Mouse (Mus musculus) ES-E14 (cell line): ENCODE results near the gene A430005L14Rik. TPM values are rescaled to one million over a fixed set of nuclear protein-coding genes. Genes with fewer than 3 reads are reported as not detected.

Experiments
- DNase-seq: peaks from one replicate; pipeline ENCODE4 v3.0.0-alpha.2; 2013; ENCODE audit warnings: low read depth, low spot score
- H3K27ac ChIP-seq: 2 replicates; pipeline ENCODE4 v1.5.1; 2012; ENCODE audit warnings: low read depth, mild to moderate bottlenecking, low read length, moderate library complexity, mixed read lengths; ENCODE audit not compliant: poor library complexity, insufficient read depth, severe bottlenecking
- H3K36me3 ChIP-seq: 2 replicates; pipeline ENCODE4 v1.6.1; 2012; ENCODE audit warnings: mild to moderate bottlenecking, low read length, moderate library complexity, mixed read lengths; ENCODE audit not compliant: control insufficient read depth, poor library complexity, insufficient read depth, severe bottlenecking
- H3K4me1 ChIP-seq, 2 experiments: fragments of 150-350 bp in 1 of 2; sonication (generic) in 1 of 2; 2 replicates each; pipeline ENCODE4 v1.6.1; 2012; ENCODE audit warnings: low read length in 2 of 2, mild to moderate bottlenecking in 1 of 2, mixed read lengths in 1 of 2; ENCODE audit not compliant: control insufficient read depth in 2 of 2, insufficient read depth in 2 of 2, poor library complexity in 1 of 2
- H3K4me3 ChIP-seq, 2 experiments: fragments of 150-350 bp in 1 of 2; sonication (generic) in 1 of 2; 2 replicates each; pipeline ENCODE4 v1.5.1; 2012; ENCODE audit warnings: low read length in 2 of 2, low read depth in 1 of 2, mild to moderate bottlenecking in 1 of 2, mixed read lengths in 1 of 2; ENCODE audit not compliant: insufficient read depth in 1 of 2, poor library complexity in 1 of 2, severe bottlenecking in 1 of 2
- H3K9ac ChIP-seq: 2 replicates; pipeline ENCODE4 v1.6.1; 2012; ENCODE audit warnings: low read depth, mild to moderate bottlenecking, low read length, mixed read lengths; ENCODE audit not compliant: poor library complexity, insufficient read depth, severe bottlenecking
- H3K9me3 ChIP-seq: fragments of 150-350 bp; sonication (generic); 2 replicates; pipeline ENCODE4 v1.6.1; 2012; ENCODE audit warnings: low read depth, mild to moderate bottlenecking, low read length; ENCODE audit not compliant: control insufficient read depth, insufficient read depth
- CHD2 ChIP-seq: IDR thresholded peaks from 2 replicates; pipeline ENCODE4 v1.6.1; 2014; ENCODE audit warnings: mild to moderate bottlenecking, low read depth, low read length, inconsistent platforms
- HCFC1 ChIP-seq: IDR thresholded peaks from 2 replicates; pipeline ENCODE4 v1.6.1; 2012; ENCODE audit warnings: low read length, inconsistent platforms, borderline replicate concordance; ENCODE audit not compliant: insufficient read depth
- MAFK ChIP-seq: IDR thresholded peaks from 2 replicates; pipeline ENCODE4 v1.6.1; 2014; ENCODE audit warnings: mild to moderate bottlenecking, low read depth, low read length, inconsistent platforms; ENCODE audit not compliant: insufficient read depth
- ZC3H11A ChIP-seq: IDR thresholded peaks from 2 replicates; pipeline ENCODE4 v1.6.1; 2012; ENCODE audit warnings: low read depth, mild to moderate bottlenecking, inconsistent platforms, low read length, borderline replicate concordance
- ZNF384 ChIP-seq: IDR thresholded peaks from 2 replicates; pipeline ENCODE4 v1.6.1; 2012; ENCODE audit warnings: low read depth, low read length, inconsistent platforms
- in situ Hi-C, 2 experiments: fragments of 600-800 bp; cut with MboI; formaldehyde crosslinking; loops; one replicate each; pipeline ENCODE4 v1.15.1; 2025; ENCODE audit warnings: low sequenced_read_pairs in 2 of 2, inconsistent platforms in 1 of 2; ENCODE audit not compliant: unreplicated experiment in 2 of 2
- total RNA-seq: library from RNA; depleted of rRNA; stranded (reverse); fragments of 300-350 nt; gene quantifications from 2 replicates; pipeline ENCODE4 v1.2.3, GENCODE M21; 2012; rRNA removed

A430005L14Rik gene
- total RNA-seq, result 57.5 and 71.4 TPM in 2 replicates

GRCm38 (mm10) chr4:153956569-153957405, at the start of gene A430005L14Rik:
Gene A430005L14Rik, plus strand, starts transcription at chr4:153957237.
- TF ChIP-seq ZNF384 (no peak), HCFC1 (peak; percentile 87)
- in situ Hi-C loops, result no loop called here
- Histone ChIP-seq H3K9me3 (no peaks in the 10 kb centered on the region), H3K4me1 (peaks cover 0 to 6% of the 10 kb centered on the region in 2 experiments; a peak in 2 of 4 replicates), H3K9ac (peak within 1 kb of the TSS; percentile 96), H3K27ac (peak within 1 kb of the TSS; percentile 77), H3K4me3 (peak within 1 kb of the TSS; percentile 78 to 81), H3K36me3 (peaks cover 22% of the 10 kb centered on the region)
- peak; percentile 90 for DNase-seq

GRCm38 (mm10) chr4:153907573-153907972, 49.5 kb upstream of the A430005L14Rik start:
- H3K27ac ChIP-seq, result no peak overlapping the region
- H3K36me3 ChIP-seq, result no peaks in the 10 kb centered on the region
- H3K4me3 ChIP-seq, result no peak overlapping the region
- peak; percentile 53 for DNase-seq
- TF ChIP-seq ZNF384 (no peak), HCFC1 (no peak), MAFK (no peak), CHD2 (no peak), ZC3H11A (no peak)
- H3K4me1 ChIP-seq, result no peaks in the 10 kb centered on the region
- in situ Hi-C loops, result no loop called here
- H3K9me3 ChIP-seq, result no peaks in the 10 kb centered on the region
- H3K9ac ChIP-seq, result no peak overlapping the region

GRCm38 (mm10) chr4:153913635-153914034, 43.4 kb upstream of the A430005L14Rik start:
- Histone ChIP-seq H3K4me1 (peaks cover 0 to 2% of the 10 kb centered on the region in 2 experiments; a peak in 2 of 4 replicates), H3K9me3 (no peaks in the 10 kb centered on the region), H3K27ac (no peak overlapping the region), H3K4me3 (no peak overlapping the region), H3K36me3 (no peaks in the 10 kb centered on the region), H3K9ac (no peak overlapping the region)
- in situ Hi-C loops, result no loop called here
- TF ChIP-seq ZC3H11A (no peak), HCFC1 (no peak), ZNF384 (no peak), CHD2 (no peak), MAFK (no peak)
- DNase-seq, result peak; percentile 51

GRCm38 (mm10) chr4:153917773-153918500, 39.1 kb upstream of the A430005L14Rik start:
- Histone ChIP-seq H3K9ac (no peak overlapping the region), H3K4me1 (peaks cover 0 to 2% of the 10 kb centered on the region in 2 experiments; a peak in 2 of 4 replicates), H3K27ac (no peak overlapping the region), H3K4me3 (no peak overlapping the region), H3K36me3 (no peaks in the 10 kb centered on the region), H3K9me3 (no peaks in the 10 kb centered on the region)
- in situ Hi-C loops, result no loop called here
- DNase-seq, result no peak
- TF ChIP-seq CHD2 (no peak), MAFK (no peak), HCFC1 (no peak), ZC3H11A (no peak), ZNF384 (no peak)
